Mouse (Mus musculus) CH12.LX (cell line): Measurements from ENCODE around the gene Mup6.
A peak's percentile ranks its signal among the peaks of the same experiment; 100 is the strongest.

ENCODE experiments used
- CTCF ChIP-seq, 2 experiments: IDR thresholded peaks in 1 of 2; conservative IDR thresholded peaks in 1 of 2; 2 replicates each; pipeline ENCODE4 v1.5.1; 2011 to 2012; ENCODE audit warnings: low read depth in 2 of 2, low read length in 2 of 2, improper control_type of control experiment in 1 of 2, inconsistent platforms in 1 of 2, mild to moderate bottlenecking in 1 of 2, moderate library complexity in 1 of 2
- EP300 ChIP-seq: IDR thresholded peaks from 2 replicates; pipeline ENCODE4 v1.6.1; 2011; ENCODE audit warnings: low read length, improper control_type of control experiment
- HCFC1 ChIP-seq: IDR thresholded peaks from 2 replicates; pipeline ENCODE4 v1.6.1; 2012; ENCODE audit warnings: low read depth, mild to moderate bottlenecking, inconsistent platforms, low read length, improper control_type of control experiment
- JUN ChIP-seq: IDR thresholded peaks from 2 replicates; pipeline ENCODE4 v1.6.1; 2011; ENCODE audit warnings: low read depth, mild to moderate bottlenecking, low read length, improper control_type of control experiment, moderate library complexity; ENCODE audit not compliant: insufficient read depth
- MAFK ChIP-seq: IDR thresholded peaks from 2 replicates; pipeline ENCODE4 v1.6.1; 2011; ENCODE audit warnings: low read length, improper control_type of control experiment; ENCODE audit not compliant: insufficient replicate concordance
- MAX ChIP-seq: IDR thresholded peaks from 2 replicates; pipeline ENCODE4 v1.6.1; 2011; ENCODE audit warnings: low read length, improper control_type of control experiment
- MXI1 ChIP-seq: IDR thresholded peaks from 2 replicates; pipeline ENCODE4 v1.6.1; 2011; ENCODE audit warnings: mild to moderate bottlenecking, low read depth, low read length, improper control_type of control experiment
- MYC ChIP-seq: IDR thresholded peaks from 2 replicates; pipeline ENCODE4 v1.6.1; 2011; ENCODE audit warnings: low read depth, mild to moderate bottlenecking, improper control_type of control experiment, low read length
- NRF1 ChIP-seq: IDR thresholded peaks from 2 replicates; pipeline ENCODE4 v1.6.1; 2014; ENCODE audit warnings: low read depth, mild to moderate bottlenecking, inconsistent platforms, low read length, improper control_type of control experiment, moderate library complexity
- POLR2A ChIP-seq: IDR thresholded peaks from 2 replicates; pipeline ENCODE4 v1.6.1; 2011; ENCODE audit warnings: low read depth, mild to moderate bottlenecking, improper control_type of control experiment, low read length
- TCF12 ChIP-seq: IDR thresholded peaks from 2 replicates; pipeline ENCODE4 v1.6.1; 2014; ENCODE audit warnings: low read depth, mild to moderate bottlenecking, inconsistent platforms, low read length, improper control_type of control experiment
- USF1 ChIP-seq: IDR thresholded peaks from 2 replicates; pipeline ENCODE4 v1.6.1; 2014; ENCODE audit warnings: low read depth, mild to moderate bottlenecking, inconsistent platforms, low read length, improper control_type of control experiment
- ZKSCAN1 ChIP-seq: IDR thresholded peaks from 2 replicates; pipeline ENCODE4 v1.6.1; 2012; ENCODE audit warnings: low read depth, inconsistent platforms, low read length, improper control_type of control experiment, borderline replicate concordance
- ZNF384 ChIP-seq: IDR thresholded peaks from 2 replicates; pipeline ENCODE4 v1.6.1; 2012; ENCODE audit warnings: low read depth, low read length, improper control_type of control experiment, inconsistent platforms

GRCm38 (mm10) chr4:59963405-59964344 is at the start of gene Mup6:
- no peak for TF ChIP-seq HCFC1
- no peak for TF ChIP-seq MYC
- TF ChIP-seq EP300 = 0 out of 2 replicates have a peak, but pooled peaks have one; percentile 40
- no peak for TF ChIP-seq MXI1
- no peak for TF ChIP-seq ZKSCAN1
- TF ChIP-seq CTCF (conservative IDR thresholded peaks at IDR 0.05 in 1 of 2, IDR thresholded peaks at IDR 0.05 in 1 of 2; ENCODE audit: low read depth in 2 of 2, low read length in 2 of 2) = no peak
- TF ChIP-seq ZNF384 = no peak
- TF ChIP-seq USF1 = no peak
- no peak for TF ChIP-seq MAFK
- TF ChIP-seq JUN = peak; percentile 38; the same call in 1 of the 2 replicates
- no peak for TF ChIP-seq TCF12
- no peak for TF ChIP-seq POLR2A
- no peak for TF ChIP-seq MAX
- no peak for TF ChIP-seq NRF1
